Mouse (Mus musculus): Measurements from ENCODE around the gene Col4a1.

Col4a1 gene

DNA sequence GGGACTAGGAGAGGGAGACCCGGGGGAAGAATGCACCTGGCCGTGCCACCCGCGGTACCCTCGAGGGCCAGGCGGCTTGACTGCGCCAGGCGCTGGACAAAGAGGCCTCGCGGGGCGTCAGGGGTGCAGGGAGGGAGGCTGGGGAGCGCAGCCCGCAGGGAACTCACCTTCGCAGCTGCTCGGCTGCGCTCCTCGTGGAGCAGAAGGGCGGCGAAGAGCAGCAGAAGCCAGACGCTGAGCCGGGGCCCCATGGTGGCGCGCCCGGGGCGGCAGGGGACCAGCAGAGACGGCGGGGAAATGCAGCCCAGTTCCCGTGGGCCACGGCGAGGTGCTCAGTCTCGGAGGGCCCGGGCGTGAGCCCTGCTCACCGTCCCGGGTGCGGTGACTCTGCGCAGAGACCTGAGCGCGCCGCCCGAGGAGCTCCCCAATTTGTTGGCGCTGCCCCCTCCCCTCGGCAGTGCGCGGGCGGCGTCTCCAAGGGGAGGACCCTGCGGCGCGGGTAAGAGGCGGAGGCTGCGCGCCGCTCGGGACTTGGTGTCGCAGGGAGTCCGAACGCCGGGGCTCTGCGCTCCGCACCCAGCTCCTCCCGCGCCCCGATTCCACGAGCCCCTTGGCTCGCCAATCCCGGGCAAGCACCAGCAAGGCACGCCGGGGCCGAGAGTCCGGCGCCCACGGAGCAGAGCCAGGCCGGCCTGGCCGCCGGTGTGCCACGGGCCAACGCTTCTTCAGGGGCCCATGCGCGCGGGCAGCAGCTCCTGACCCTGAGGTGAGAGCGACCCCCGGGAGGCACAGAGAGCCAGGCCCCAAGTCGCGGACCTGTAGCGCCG, at the start of gene Col4a1, which contains the start of gene Col4a2:
Col4a1 (minus strand) TSS at position 478 of the 827 bp plus-strand sequence.
Col4a2 (plus strand) TSS at position 457 of the 827 bp plus-strand sequence.
- peak; percentile 77 for DNase-seq (ENCODE audit: low read depth, low spot score)

DNA sequence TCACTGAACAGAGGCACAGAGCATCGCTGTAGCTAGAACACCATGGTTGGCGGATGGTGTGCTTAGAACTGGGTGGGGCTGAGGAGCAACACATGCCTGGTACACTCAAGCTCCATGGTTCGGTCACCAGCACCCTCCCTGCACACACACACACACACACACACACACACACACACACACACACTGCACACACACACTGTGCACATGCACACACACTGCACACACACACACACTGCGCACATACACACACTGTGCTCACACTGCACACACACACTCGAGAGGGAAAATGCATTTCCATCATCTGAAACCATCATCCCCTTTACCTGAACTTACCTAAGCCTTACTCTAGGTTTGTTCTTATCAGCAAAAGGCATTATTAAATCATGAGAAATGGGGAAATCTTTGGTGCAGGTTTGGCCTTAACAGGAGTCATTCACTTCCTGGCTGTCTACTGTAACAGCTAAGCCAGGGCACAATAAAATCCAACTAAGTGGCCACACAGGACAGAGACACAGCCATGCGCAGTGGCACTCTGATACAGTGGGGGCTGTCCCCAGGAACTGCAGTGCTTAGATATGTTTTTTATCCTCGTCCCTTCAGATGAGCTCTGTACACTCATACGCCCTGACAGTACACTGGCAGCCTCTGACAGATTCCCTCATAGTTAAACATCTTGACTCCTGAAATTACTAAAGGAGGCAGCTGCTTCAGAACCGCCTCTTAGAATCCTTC, 49.1 kb upstream of the Col4a1 start:
- no peak for DNase-seq (ENCODE audit: low read depth, low spot score)

DNA sequence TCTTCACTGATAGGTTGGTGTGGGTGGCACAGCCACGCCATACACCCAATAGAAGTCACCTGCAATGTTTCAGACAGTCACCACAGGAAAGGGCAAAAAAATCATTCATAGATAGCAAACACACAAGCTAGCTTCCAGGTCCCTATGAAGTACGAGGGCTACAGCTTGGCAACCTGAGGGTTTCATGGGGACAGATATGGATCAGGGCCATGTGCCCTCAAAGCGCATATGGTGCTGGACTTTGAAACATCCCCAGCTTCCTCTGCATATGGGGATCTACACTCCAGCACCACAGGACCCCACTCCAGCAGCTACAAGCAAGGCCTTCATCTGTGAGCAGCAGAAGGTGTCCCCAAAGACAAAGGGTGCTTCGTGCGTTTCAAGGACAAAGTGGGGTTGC, 47.2 kb upstream of the Col4a1 start:
- DNase-seq (ENCODE audit: low read depth, low spot score), result no peak

DNA sequence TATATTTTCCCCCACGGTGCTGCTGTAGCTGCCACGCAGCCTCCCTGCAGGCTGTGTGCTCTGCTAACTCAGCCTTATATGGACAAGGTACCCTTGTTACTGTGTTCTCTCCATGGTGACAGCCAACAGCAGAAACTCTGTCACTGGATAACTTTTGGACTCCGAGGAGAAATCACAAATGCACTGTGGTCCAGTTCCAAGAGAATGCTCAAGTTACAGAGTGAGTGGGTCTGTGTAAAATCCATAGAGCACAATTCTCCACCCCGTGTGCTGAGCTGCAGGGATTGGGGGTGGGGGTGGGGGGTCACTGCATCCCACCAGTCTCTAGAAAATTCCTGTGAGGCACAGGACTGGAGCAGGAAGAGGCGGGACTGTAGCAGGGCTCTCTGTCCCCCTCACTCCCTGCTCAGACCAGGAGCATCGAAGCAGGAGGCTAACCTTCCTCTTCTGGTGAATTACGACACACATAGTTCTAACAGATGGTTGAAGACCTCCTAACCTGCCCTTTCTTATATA, 45.4 kb upstream of the Col4a1 start:
- DNase-seq (ENCODE audit: low read depth, low spot score), result peak; percentile 48

GRCm38 (mm10) chr8:11356776-11357175, 44.1 kb upstream of the Col4a1 start:
- DNase-seq (ENCODE audit: low read depth, low spot score), result no peak

DNA sequence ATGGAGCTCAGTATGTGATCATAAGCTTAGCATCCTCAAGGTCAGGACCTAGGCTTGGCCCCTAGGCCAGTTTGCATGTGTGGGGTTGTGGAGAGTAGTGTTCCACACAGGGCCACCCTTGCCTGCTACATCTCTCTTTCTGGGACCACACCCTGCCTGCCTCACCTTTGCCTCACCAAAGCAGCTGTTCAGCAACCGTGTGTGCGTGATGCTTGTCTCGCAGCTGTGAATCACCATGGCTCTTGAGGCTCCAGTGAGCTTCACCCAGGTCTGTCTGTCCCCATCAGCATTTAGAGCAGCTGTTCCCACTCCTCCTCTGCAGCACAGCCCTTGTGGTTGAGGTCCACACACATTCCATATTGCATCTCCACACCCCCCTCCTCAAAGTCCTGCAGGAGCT, 43.3 kb upstream of the Col4a1 start:
- no peak for DNase-seq (ENCODE audit: low read depth, low spot score)

- DNase-seq (ENCODE audit: low read depth, low spot score), result no peak
Observed at GRCm38 (mm10) chr8:11354800-11355451, 42.3 kb upstream of the Col4a1 start.

GRCm38 (mm10) chr8:11352514-11352913, 39.9 kb upstream of the Col4a1 start:
- DNase-seq (ENCODE audit: low read depth, low spot score), result peak; percentile 27

GRCm38 (mm10) chr8:11351355-11351754, 38.7 kb upstream of the Col4a1 start:
- no peak for DNase-seq (ENCODE audit: low read depth, low spot score)

- DNase-seq (ENCODE audit: low read depth, low spot score), result no peak
Observed at GRCm38 (mm10) chr8:11348622-11349021, 36.0 kb upstream of the Col4a1 start.

GRCm38 (mm10) chr8:11347699-11348098, 35.1 kb upstream of the Col4a1 start:
- no peak for DNase-seq (ENCODE audit: low read depth, low spot score)

DNA sequence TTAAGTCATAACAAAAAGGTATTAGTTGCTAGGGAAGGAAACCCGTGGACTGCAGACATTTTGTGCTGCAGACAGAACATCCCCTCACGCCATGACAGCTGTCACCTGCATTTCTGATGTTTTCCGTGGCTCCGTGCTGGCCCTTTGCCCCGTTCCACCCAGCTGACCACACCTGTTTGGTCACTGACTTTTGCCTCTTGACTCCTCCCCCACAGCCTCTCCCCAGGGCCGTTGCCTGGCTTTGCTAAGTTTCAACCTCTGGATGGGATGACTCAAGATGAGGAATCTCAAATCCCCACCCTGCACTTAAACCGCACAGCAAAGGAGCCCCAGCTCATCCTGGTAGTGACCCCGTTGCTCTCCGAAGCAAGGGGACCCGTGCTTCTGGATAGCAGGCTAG, 33.6 kb upstream of the Col4a1 start:
- DNase-seq (ENCODE audit: low read depth, low spot score), result no peak

DNA sequence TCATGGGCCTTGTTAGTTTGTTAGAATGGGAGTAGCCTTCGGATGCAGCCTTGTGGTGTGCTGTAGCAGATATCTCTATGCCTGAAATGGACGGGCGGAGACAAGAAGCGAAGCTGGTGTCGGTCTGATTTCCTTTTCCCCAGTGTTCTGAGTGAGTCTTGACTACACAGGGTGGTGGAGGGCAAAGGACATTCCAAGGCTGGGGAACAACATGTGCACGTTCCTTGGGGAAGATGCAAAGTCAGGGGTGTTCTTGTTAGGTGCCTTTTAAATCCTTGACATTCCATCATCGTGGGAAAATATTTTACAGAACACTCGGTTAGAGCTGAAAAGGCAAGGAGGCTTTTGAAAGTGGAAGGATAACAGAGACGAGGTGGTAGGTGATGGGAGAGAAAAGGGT, 31.8 kb upstream of the Col4a1 start:
- no peak for DNase-seq (ENCODE audit: low read depth, low spot score)

GRCm38 (mm10) chr8:11341111-11341566, 28.5 kb upstream of the Col4a1 start:
- no peak for DNase-seq (ENCODE audit: low read depth, low spot score)

DNA sequence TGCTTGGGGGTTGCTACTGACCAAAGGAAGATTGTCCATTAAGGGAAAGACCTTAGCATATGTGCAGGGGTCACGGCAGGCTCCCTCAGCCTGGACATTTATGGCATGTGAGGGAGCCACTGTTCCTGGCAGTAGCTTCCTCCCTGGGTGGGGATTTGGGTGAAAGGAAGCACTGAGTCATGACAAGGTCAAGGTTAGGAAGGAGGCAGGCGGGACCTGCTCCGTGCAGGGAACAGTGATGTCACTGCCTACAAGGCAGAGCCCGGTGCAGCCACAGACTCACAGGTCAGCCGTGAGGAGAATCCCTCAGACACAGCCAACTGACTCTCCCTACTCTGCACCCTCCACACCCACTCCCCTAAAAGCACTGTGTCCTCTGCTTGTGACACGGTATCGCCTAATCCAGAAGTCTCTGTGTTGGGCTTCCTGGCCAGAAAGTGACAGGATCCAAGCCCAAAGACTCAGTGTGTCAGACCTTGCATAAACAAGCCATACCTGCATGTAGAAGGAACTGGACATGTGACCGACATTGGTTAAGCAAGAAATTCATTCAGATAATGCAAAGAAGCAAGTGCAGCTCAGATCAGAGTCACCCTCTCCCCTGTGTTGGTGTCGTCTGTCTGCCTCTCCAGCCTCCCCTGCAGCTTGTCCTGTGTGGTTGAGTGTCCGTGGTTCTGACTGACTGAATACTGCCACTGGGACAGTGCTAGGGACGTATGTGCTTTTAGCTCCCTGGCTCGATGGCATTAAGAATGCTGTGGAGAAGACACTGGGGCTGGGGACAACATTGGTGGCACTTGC, 27.9 kb upstream of the Col4a1 start:
- DNase-seq (ENCODE audit: low read depth, low spot score), result no peak

DNA sequence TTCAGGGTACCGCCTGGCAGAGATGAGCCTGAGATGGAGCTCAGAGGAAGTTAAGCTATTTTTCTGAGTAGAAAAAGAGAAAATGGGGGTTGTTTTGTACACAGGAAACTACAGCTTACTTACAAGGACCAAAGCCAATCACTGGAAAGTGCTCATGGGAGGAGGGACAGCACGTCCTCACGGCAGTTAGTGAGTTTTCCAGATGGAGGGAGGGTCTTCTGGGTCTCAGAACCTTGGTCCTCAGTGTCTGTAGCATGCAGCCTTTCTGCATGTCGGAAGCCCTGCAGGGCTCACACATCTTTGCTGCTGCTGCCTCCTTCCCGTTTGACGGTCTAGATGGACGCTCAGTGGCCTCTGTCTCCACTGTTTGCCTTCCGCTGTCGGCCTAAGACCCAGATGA, 25.9 kb upstream of the Col4a1 start:
- DNase-seq (ENCODE audit: low read depth, low spot score), result no peak

DNA sequence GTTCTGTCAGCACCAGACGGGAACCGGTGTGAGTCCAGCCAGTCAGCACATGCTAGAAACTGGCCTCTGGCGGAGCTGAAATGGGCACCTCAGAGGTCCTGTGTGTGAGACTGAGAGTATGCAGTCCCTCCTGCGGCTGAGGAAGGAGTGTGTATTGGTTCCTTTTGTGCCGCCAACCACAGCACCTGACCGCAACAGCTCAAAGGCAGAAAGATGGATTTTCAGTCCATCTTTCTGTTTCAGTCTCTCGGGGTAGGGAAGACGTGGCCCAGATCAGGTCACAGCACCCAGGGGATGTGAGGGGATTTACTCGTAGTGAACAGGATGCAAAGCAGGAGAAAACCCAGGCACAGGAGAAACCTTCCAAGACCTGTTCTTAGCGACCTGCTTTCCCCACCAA, 25.0 kb upstream of the Col4a1 start:
- DNase-seq (ENCODE audit: low read depth, low spot score), result no peak

DNA sequence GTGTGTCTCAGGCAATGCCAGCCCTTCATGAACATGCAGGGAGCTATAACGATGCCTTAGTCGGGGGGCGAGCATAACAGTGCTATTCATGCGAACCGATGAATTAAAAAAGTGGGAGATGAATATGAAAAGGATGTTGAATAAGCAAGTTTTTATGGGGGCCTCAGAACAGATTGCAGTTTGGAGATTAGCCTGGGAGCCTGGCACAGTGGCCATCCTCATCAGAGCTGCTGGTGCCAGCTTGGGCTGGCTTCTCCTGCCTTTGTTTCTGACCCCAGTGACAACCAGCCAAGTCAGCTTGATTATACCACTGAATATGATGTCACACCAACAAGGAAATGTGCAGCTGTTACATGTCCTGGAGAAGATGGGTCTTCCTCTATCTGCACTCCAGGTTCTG, 23.7 kb upstream of the Col4a1 start:
- DNase-seq (ENCODE audit: low read depth, low spot score), result no peak

DNA sequence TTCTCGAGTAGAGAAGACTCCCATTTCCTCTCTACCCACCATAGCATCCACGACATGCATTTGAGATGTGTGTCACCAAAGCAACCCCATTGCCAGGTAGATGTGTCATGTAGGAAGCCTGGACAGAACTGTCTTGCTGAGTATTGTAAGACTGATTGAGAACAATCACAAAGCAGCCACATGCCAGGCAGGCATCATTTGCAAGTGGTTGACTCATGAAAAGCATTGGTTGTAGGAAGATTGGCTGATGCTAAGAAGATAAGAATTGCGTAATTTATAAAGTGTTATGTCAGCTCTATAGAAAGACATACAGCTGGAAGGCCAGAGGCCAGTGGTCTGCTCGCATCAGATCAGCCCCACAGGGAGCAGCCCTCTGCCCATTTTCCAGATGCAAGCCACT, 22.6 kb upstream of the Col4a1 start:
- DNase-seq (ENCODE audit: low read depth, low spot score), result no peak

DNA sequence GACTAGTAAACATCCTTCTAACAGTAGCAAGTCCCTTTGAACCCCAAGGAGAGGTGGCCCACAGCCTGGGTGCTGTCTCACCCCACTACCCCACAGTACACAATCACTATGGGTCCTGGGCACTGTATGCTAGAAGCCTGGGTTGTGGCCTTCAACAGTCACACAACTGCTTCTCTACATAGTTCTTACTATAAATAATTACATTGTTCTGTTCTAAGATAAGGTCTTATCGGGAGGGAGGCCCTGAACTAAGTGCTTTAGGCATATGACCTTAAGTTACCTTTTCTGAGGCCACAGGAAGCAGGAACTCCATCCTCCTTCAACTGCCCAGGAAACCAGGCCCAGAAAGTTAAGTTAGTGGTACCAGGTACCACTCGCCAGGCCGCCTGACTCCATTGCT, 21.9 kb upstream of the Col4a1 start:
- no peak for DNase-seq (ENCODE audit: low read depth, low spot score)

DNA sequence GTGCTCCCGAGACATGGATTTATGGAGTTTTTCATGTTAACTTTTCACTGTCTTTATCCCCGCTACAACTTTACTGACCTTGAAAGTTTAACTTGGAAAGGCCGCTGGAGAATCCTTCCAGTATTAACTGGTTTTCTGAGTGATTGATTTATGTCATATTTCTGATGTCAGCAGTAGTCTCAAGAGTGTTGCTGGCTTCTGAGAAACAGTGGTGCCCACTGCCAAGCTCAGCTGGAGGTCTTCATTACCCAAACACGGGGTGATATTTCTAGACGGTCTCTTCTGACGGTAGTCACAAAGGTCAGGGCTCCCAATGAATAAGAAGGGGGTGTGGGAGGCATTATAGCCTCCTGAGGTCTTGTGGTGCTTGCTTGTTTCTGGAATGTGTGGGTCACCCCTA, 21.1 kb upstream of the Col4a1 start:
- no peak for DNase-seq (ENCODE audit: low read depth, low spot score)

All from mesoderm, embryonic 11.5 days (tissue).